Mouse (Mus musculus) neutrophil, adult 83 days (primary cell): Measurements from ENCODE around the gene Zc3h7b. TPM values are rescaled to one million over a fixed set of nuclear protein-coding genes. Genes with fewer than 3 reads are reported as not detected.

Experiments used
- total RNA-seq, 2 experiments: library from RNA; stranded (reverse); gene quantifications; one replicate each; pipeline ENCODE4 v1.2.4; 2023

The Zc3h7b gene
- 10 to 100 TPM; 12.1 to 15.4 TPM for total RNA-seq

GRCm38 (mm10) chr15:81744992-81745600, at the start of gene Zc3h7b, which contains the start of gene Rangap1:
Zc3h7b (plus strand) TSS chr15:81745057.
Rangap1 (minus strand) TSS chr15:81745530.

GRCm38 (mm10) chr15:81697175-81697574, 47.7 kb upstream of the Zc3h7b start, which contains the start of gene Chadl:
Chadl (minus strand) TSS chr15:81697287.

GRCm38 (mm10) chr15:81802001-81802890, 57.4 kb downstream of the Zc3h7b start, which contains the start of gene Tef:
Tef (plus strand) TSS chr15:81802421.

Other genes with a start within 250 kb of the Zc3h7b start
- gene Ep300, start 159.7 kb upstream of the Zc3h7b start, total RNA-seq = 100 to 1,000 TPM; 162 to 181 TPM
- 10 to 100 TPM; 14.0 to 16.8 TPM for gene L3mbtl2, start 81.2 kb upstream of the Zc3h7b start, total RNA-seq
- gene Chadl, start 47.8 kb upstream of the Zc3h7b start, total RNA-seq = not detected
- 10 to 100 TPM; 55.0 to 62.4 TPM for gene Rangap1, start 473 bp downstream of the Zc3h7b start, total RNA-seq
- gene Tef, start 57.4 kb downstream of the Zc3h7b start, total RNA-seq = 1 to 10 TPM; 4.0 to 4.2 TPM
- gene Tob2, start 113.7 kb downstream of the Zc3h7b start, total RNA-seq = 10 to 100 TPM; 38.2 to 38.7 TPM
- gene Phf5a, start 126.9 kb downstream of the Zc3h7b start, total RNA-seq = 10 to 100 TPM; 38.0 to 51.5 TPM
- 10 to 100 TPM; 79.6 to 98.5 TPM for gene Aco2, start 127.3 kb downstream of the Zc3h7b start, total RNA-seq
- 1 to 10 TPM; 5.6 to 6.1 TPM for gene Polr3h, start 181.2 kb downstream of the Zc3h7b start, total RNA-seq
- gene Csdc2, start 191.7 kb downstream of the Zc3h7b start, total RNA-seq = not detected
- gene Pmm1, start 215.9 kb downstream of the Zc3h7b start, total RNA-seq = 10 to 100 TPM; 33.5 to 41.0 TPM
- gene 1700029P11Rik, start 235.5 kb downstream of the Zc3h7b start, total RNA-seq = not detected
- gene Xrcc6, start 242.8 kb downstream of the Zc3h7b start, total RNA-seq = 10 to 100 TPM; 23.1 to 24.6 TPM